Mouse (Mus musculus) megakaryocyte-erythroid progenitor cell, adult 5-6 weeks (primary cell): ENCODE measurements around the gene Ten1. TPM values are rescaled to one million over a fixed set of nuclear protein-coding genes. Genes with fewer than 3 reads are reported as not detected.

Experiments used
- ATAC-seq: replicated peaks from 2 replicates; pipeline ENCODE4 v1.8.0; 2016; ENCODE audit warnings: mild to moderate bottlenecking, inconsistent platforms; ENCODE audit not compliant: severe bottlenecking, poor library complexity, low FRiP score, low TSS enrichment
- total RNA-seq, 2 experiments: library from RNA; stranded (forward) in 1 of 2; stranded (reverse) in 1 of 2; fragments of 200-1000, 215-1000 nt in 1 of 2; fragments of >200 nt in 1 of 2; fragmentation: Nextera tagmentation in 1 of 2; gene quantifications; 2 replicates each; pipeline ENCODE4 v1.2.3; 2014 to 2017

The Ten1 gene
- total RNA-seq (2014; fragmentation: Nextera tagmentation) = 82.7 and 85.5 TPM in 2 replicates
- 28.1 and 28.8 TPM in 2 replicates for total RNA-seq (2017)

GRCm38 (mm10) chr11:116198639-116199531 lies at the start of gene Ten1, which contains the start of gene Acox1:
TSS of gene Ten1 (plus strand) at chr11:116198855.
TSS of gene Acox1 (minus strand) at chr11:116199045.
- peak; percentile 87 for ATAC-seq

DNA sequence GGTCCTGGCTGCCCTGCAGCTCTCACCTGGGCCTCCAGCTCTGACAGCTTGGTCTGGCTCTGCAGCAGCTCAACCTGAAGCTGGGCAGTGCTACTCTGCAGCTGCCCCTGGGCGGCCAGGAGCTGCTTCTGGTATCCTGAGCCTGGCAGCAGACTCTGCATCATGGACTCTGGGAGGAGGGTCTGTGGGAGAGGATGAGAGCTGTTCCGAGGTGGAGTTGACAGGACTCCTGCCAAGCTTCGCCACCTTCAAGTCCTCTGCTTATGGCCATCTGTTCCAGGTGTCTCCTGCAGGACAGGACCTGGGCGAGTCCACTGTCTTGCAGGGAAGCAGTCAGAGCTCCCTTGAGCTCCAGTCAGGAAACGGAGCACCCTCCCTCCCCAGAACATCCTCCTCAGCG lies 49.3 kb upstream of the Ten1 start:
- no peak for ATAC-seq

DNA sequence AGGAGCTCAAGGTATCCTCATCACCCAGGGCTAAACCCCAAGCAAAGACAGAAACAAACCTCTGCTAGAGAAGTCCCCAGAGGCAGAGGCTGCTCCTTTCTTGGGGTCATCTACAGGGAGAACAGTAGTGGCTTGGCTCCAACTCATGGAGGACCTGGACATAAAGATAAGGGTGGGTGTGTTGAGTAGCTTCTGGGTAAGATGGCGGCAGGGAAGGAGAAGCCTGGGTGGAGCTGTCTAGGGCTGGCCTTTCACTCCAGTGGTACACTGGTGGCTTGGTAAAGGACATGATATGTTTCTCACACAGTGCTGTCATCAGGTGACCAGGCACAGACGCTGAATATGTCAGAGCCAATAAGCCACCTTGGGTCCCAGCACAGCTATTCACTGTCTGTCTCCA lies 47.7 kb upstream of the Ten1 start:
- ATAC-seq = peak; percentile 66

GRCm38 (mm10) chr11:116161312-116161711 lies 37.3 kb upstream of the Ten1 start:
- ATAC-seq = no peak

- ATAC-seq = no peak
Measured at GRCm38 (mm10) chr11:116162146-116162545, 36.5 kb upstream of the Ten1 start.

DNA sequence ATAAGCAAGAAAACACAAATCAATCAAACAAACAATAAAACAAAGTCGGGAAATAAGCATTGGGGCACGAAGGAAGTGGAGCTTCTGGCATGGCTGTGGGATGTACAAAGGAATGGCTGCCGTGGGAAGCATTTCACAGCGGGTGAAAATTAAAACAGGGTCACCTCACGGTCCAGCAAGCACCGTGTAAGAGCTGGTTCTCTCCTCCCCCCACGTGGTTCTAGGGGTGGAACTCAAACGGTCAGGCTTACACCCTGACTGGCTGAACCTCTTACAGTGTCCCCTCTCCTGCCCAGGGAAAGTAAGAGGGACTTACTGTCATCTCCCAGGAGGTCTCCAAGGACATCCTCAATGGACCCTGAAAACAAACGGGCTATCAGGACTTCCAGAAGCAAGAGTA lies 35.7 kb upstream of the Ten1 start:
- no peak for ATAC-seq

DNA sequence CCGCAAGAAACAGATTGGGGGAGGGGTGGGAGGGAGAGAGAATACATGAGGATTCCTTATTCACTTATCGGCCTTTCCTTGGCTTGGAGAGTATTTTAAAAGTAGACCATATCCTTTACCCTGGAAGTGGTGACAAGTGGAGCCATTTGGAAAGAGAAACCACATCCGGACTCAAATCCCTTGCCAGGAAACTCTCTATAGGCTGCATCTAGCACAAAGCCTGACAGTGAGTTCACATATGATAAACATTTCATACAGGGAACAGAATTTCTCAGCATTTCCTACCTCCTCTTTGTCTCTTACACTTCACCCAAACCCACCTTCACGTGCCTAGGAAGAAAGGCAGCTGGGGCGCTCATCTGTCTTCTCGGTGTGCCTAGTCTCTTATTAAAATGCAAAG lies 31.4 kb upstream of the Ten1 start:
- no peak for ATAC-seq

DNA sequence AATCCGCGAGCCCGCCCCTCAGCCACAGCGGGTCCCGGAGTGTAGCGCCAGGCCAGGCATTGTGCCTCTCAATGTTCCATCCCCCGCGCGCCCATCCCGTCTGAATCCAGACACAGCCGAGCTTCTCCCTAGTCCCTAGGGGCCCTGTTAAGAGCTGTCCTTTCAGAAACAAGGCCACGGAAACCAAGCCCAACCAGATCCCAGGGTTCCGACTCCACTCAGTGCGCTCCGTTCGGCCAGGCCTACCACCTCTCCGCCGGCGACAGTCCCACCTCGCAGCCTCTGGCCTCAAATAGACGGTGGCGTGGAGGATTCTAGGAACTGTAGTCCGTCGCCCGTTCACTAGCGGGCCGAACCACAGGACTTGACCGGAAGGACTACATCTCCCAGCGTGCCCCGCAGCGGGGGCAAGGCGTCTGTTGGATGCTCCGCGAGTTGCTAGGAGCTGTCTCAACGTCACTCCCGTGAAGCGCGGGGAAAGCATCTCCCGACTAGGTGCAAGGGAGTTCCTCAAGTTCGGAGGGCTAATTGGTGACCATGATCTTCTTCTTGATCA lies 30.7 kb upstream of the Ten1 start, which contains the start of gene Fbf1:
Gene Fbf1, minus strand, starts transcription at position 283 of the 556 bp plus-strand sequence.
- peak; percentile 100 for ATAC-seq

DNA sequence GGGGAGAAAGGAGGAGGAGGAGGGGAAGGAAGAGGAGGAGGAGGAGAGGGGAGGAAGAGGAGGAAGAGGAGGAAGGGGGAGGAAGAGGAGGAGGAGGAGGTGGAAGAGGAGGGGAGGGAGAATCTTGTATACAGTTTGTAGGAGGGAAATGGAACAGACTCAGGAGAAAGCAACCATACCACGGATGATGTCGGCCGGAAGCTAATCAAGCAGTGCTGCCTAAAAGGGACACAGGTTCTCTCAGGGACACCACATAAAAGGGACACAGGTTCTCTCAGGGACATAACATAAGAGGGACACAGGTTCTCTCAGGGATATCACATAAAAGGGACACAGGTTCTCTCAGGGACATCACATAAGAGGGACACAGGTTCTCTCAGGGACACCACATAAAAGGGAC lies 29.4 kb upstream of the Ten1 start:
- ATAC-seq = no peak

- no peak for ATAC-seq
Measured at GRCm38 (mm10) chr11:116170003-116170800, 28.5 kb upstream of the Ten1 start.

DNA sequence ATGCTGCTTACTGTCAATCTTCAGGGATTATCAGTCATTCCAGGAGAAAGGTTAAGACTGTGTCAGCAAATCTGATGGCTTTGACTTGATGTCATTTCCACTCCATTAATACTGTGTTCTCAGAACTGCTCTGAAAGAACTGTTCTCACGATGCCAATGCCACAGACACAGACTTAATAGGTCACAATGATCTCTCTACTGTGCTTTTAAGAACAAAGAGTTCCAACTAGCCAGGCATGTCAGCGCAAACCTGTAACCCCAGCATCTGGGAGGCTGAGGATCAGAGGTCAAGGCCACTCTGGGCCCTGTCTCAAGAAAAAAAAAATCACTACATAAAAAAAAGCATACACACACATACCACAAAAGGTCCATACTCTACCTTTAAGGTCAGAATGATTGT lies 26.7 kb upstream of the Ten1 start:
- ATAC-seq = no peak

GRCm38 (mm10) chr11:116174775-116175448 lies 23.7 kb upstream of the Ten1 start:
- no peak for ATAC-seq

GRCm38 (mm10) chr11:116176010-116176409 lies 22.6 kb upstream of the Ten1 start:
- ATAC-seq = no peak

- ATAC-seq = no peak
Measured at GRCm38 (mm10) chr11:116178411-116179121, 20.1 kb upstream of the Ten1 start.

DNA sequence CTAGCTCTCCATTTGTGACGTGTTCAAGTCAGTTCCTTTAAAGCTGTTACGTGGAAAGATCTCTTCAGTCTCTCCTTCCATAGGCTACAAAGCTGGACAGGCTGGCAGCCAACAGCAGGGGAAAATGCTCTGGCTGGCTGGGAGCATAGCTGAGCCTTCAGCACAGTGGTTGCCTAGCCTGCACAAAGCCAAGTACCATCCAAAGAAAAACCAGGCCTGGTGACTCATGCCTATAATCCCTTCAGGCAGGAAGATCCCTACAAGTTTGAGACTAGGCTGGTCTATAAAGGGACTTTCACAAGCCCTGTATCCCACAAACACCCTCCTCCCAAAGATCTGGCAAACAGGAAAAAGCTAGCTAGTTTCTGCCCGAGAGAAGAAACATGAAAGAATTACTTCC lies 12.8 kb upstream of the Ten1 start:
- no peak for ATAC-seq

DNA sequence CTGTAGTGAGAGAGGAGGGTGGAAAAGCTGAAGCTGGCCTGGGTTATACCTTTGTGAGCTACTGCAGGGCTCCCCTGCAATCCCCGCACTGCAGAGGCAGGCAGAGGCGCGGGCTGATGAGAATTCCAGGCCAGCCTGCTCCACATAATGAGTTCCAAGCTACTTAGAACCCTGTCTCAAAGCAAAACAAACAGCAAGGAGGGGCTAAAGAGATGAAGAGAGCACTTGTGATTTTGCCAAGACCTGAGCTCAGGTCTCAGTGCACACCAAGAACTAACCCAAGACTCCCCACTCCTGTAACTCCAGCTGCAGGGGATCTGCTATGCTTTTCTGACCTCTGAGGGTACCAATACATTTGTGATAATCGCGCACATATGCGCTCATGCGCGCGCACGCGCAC lies 12.3 kb upstream of the Ten1 start:
- ATAC-seq = no peak

- no peak for ATAC-seq
Measured at GRCm38 (mm10) chr11:116187226-116187930, 11.3 kb upstream of the Ten1 start.

DNA sequence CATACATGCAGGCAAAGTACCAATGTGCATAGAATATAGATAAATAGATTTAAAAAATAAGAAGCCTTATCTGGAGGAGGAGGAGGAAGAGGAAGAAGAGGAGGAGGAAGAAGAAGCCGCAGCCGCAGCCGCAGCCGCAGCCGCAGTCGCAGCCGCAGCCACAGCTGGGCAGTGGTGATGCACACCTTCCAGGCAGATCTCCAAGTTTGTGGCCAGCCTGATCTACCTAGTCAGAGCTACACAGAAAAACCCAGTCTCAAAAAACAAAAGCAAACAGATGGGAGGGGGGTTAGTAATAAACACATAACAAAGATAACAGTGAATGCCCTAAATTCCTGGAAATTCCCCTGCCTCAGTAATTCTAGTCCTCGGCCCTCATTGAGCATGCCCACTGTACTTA lies 4.0 kb upstream of the Ten1 start:
- no peak for ATAC-seq
